Mouse (Mus musculus): ENCODE results near the gene Mink1. TPM values are rescaled to one million over a fixed set of nuclear protein-coding genes. Genes with fewer than 3 reads are reported as not detected.

Gene Mink1
- polyA plus RNA-seq, 1 experiment from 2014 or later, result 19.9 TPM

- peak within 1 kb of the TSS; percentile 72 for H3K4me2 ChIP-seq (ENCODE audit: low read length)
- peak within 1 kb of the TSS; percentile 72; the same call in 1 of the 2 replicates for H3K27ac ChIP-seq (ENCODE audit: low read depth)
- no peaks in the 10 kb centered on the region for H3K9me3 ChIP-seq (ENCODE audit: control insufficient read depth, low read length)
- peaks cover 8% of the 10 kb centered on the region; the same call in 1 of the 2 replicates for H3K4me1 ChIP-seq (replicated peaks; ENCODE audit: control insufficient read depth, insufficient read depth, low read length)
- 1% methylated on average over 59 of the region's 65 CpGs for WGBS
- no peaks in the 10 kb centered on the region for H3K36me3 ChIP-seq (ENCODE audit: control insufficient read depth, insufficient read depth, low read length)
- ATAC-seq (replicated peaks; ENCODE audit: low FRiP score, low TSS enrichment, low read depth) (peak; percentile 97), DNase-seq (ENCODE audit: low spot score) (peak; percentile 95)
- peak within 1 kb of the TSS; percentile 56 for H3K4me3 ChIP-seq (ENCODE audit: low read depth, low read length)
- no peaks in the 10 kb centered on the region for H3K27me3 ChIP-seq (replicated peaks; ENCODE audit: control insufficient read depth, insufficient read depth, low read length)
- H3K9ac ChIP-seq (ENCODE audit: low read length), result peak within 1 kb of the TSS; percentile 60
Observed at GRCm38 (mm10) chr11:70539877-70540587, 22.6 kb upstream of the Mink1 start, which contains the start of gene Pld2. Gene Pld2, plus strand, starts transcription at chr11:70540064.

DNA sequence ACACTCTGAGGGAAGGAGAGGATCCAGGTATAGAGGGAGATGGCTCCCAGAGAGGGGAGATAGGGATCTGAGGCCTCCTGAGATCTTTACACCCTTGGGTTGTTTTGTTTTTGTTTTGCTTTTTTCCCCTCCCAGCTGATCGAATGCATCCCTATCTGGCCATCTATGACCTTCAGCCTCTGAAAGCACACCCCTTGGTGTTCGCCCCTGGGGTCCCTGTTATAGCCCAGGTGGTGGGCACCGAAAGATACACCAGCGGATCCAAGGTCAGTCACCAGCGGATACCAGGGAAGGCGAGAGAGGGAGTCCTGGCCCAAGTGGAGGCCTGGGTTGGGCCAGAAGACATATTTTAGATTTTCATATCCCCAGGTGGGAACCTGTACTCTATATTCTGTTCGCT lies 21.8 kb upstream of the Mink1 start:
- Histone ChIP-seq H3K27me3 (replicated peaks; ENCODE audit: control insufficient read depth, insufficient read depth, low read length) (no peaks in the 10 kb centered on the region), H3K9ac (ENCODE audit: low read length) (peak overlapping the region; percentile 60; the same call in 1 of the 2 replicates), H3K4me3 (ENCODE audit: low read depth, low read length) (peak overlapping the region; percentile 56), H3K36me3 (ENCODE audit: control insufficient read depth, insufficient read depth, low read length) (no peaks in the 10 kb centered on the region), H3K4me2 (ENCODE audit: low read length) (peak overlapping the region; percentile 72), H3K9me3 (ENCODE audit: control insufficient read depth, low read length) (no peaks in the 10 kb centered on the region), H3K4me1 (replicated peaks; ENCODE audit: control insufficient read depth, insufficient read depth, low read length) (peaks cover 8% of the 10 kb centered on the region; the same call in 1 of the 2 replicates), H3K27ac (ENCODE audit: low read depth) (no peak overlapping the region)
- ATAC-seq (replicated peaks; ENCODE audit: low FRiP score, low TSS enrichment, low read depth), result no peak
- 87% methylated on average over 7 of the region's 7 CpGs for WGBS
- DNase-seq (ENCODE audit: low spot score), result no peak

GRCm38 (mm10) chr11:70541415-70541814 lies 21.3 kb upstream of the Mink1 start:
- H3K27ac ChIP-seq (ENCODE audit: low read depth), result no peak overlapping the region
- ATAC-seq (replicated peaks; ENCODE audit: low FRiP score, low TSS enrichment, low read depth) (no peak), DNase-seq (ENCODE audit: low spot score) (no peak)
- H3K4me3 ChIP-seq (ENCODE audit: low read depth, low read length), result no peak overlapping the region
- H3K4me2 ChIP-seq (ENCODE audit: low read length), result no peak overlapping the region
- peaks cover 8% of the 10 kb centered on the region; the same call in 1 of the 2 replicates for H3K4me1 ChIP-seq (replicated peaks; ENCODE audit: control insufficient read depth, insufficient read depth, low read length)
- no peaks in the 10 kb centered on the region for H3K9me3 ChIP-seq (ENCODE audit: control insufficient read depth, low read length)
- no peaks in the 10 kb centered on the region for H3K27me3 ChIP-seq (replicated peaks; ENCODE audit: control insufficient read depth, insufficient read depth, low read length)
- no peaks in the 10 kb centered on the region for H3K36me3 ChIP-seq (ENCODE audit: control insufficient read depth, insufficient read depth, low read length)
- H3K9ac ChIP-seq (ENCODE audit: low read length), result no peak overlapping the region
- 84% methylated on average over 5 of the region's 5 CpGs for WGBS

GRCm38 (mm10) chr11:70544496-70544895 lies 18.2 kb upstream of the Mink1 start:
- DNase-seq (ENCODE audit: low spot score) (no peak), ATAC-seq (replicated peaks; ENCODE audit: low FRiP score, low TSS enrichment, low read depth) (no peak)
- no peak overlapping the region for H3K4me3 ChIP-seq (ENCODE audit: low read depth, low read length)
- WGBS, result 66% methylated on average over 7 of the region's 7 CpGs
- H3K9ac ChIP-seq (ENCODE audit: low read length), result no peak overlapping the region
- H3K4me1 ChIP-seq (replicated peaks; ENCODE audit: control insufficient read depth, insufficient read depth, low read length), result peaks cover 8% of the 10 kb centered on the region; the same call in 1 of the 2 replicates
- H3K27me3 ChIP-seq (replicated peaks; ENCODE audit: control insufficient read depth, insufficient read depth, low read length), result no peaks in the 10 kb centered on the region
- no peaks in the 10 kb centered on the region for H3K9me3 ChIP-seq (ENCODE audit: control insufficient read depth, low read length)
- H3K27ac ChIP-seq (ENCODE audit: low read depth), result no peak overlapping the region
- no peaks in the 10 kb centered on the region for H3K36me3 ChIP-seq (ENCODE audit: control insufficient read depth, insufficient read depth, low read length)
- H3K4me2 ChIP-seq (ENCODE audit: low read length), result no peak overlapping the region

- no peak overlapping the region for H3K27ac ChIP-seq (ENCODE audit: low read depth)
- H3K4me3 ChIP-seq (ENCODE audit: low read depth, low read length), result no peak overlapping the region
- H3K27me3 ChIP-seq (replicated peaks; ENCODE audit: control insufficient read depth, insufficient read depth, low read length), result no peaks in the 10 kb centered on the region
- H3K9me3 ChIP-seq (ENCODE audit: control insufficient read depth, low read length), result no peaks in the 10 kb centered on the region
- H3K36me3 ChIP-seq (ENCODE audit: control insufficient read depth, insufficient read depth, low read length), result no peaks in the 10 kb centered on the region
- ATAC-seq (replicated peaks; ENCODE audit: low FRiP score, low TSS enrichment, low read depth) (no peak), DNase-seq (ENCODE audit: low spot score) (no peak)
- H3K4me1 ChIP-seq (replicated peaks; ENCODE audit: control insufficient read depth, insufficient read depth, low read length), result no peaks in the 10 kb centered on the region; the same call in 1 of the 2 replicates
- no peak overlapping the region for H3K4me2 ChIP-seq (ENCODE audit: low read length)
- no peak overlapping the region for H3K9ac ChIP-seq (ENCODE audit: low read length)
- 85% methylated on average over 8 of the region's 8 CpGs for WGBS
Observed at GRCm38 (mm10) chr11:70551526-70551925, 11.2 kb upstream of the Mink1 start.

- no peak overlapping the region for H3K27ac ChIP-seq (ENCODE audit: low read depth)
- H3K4me2 ChIP-seq (ENCODE audit: low read length), result no peak overlapping the region
- peaks cover 5% of the 10 kb centered on the region; the same call in 1 of the 2 replicates for H3K36me3 ChIP-seq (ENCODE audit: control insufficient read depth, insufficient read depth, low read length)
- no peaks in the 10 kb centered on the region for H3K27me3 ChIP-seq (replicated peaks; ENCODE audit: control insufficient read depth, insufficient read depth, low read length)
- no peaks in the 10 kb centered on the region; the same call in 1 of the 2 replicates for H3K4me1 ChIP-seq (replicated peaks; ENCODE audit: control insufficient read depth, insufficient read depth, low read length)
- 19% methylated on average over 7 of the region's 7 CpGs for WGBS
- no peaks in the 10 kb centered on the region for H3K9me3 ChIP-seq (ENCODE audit: control insufficient read depth, low read length)
- ATAC-seq (replicated peaks; ENCODE audit: low FRiP score, low TSS enrichment, low read depth) (no peak), DNase-seq (ENCODE audit: low spot score) (no peak)
- H3K9ac ChIP-seq (ENCODE audit: low read length), result no peak overlapping the region
- no peak overlapping the region for H3K4me3 ChIP-seq (ENCODE audit: low read depth, low read length)
Observed at GRCm38 (mm10) chr11:70553940-70554339, 8.7 kb upstream of the Mink1 start.

DNA sequence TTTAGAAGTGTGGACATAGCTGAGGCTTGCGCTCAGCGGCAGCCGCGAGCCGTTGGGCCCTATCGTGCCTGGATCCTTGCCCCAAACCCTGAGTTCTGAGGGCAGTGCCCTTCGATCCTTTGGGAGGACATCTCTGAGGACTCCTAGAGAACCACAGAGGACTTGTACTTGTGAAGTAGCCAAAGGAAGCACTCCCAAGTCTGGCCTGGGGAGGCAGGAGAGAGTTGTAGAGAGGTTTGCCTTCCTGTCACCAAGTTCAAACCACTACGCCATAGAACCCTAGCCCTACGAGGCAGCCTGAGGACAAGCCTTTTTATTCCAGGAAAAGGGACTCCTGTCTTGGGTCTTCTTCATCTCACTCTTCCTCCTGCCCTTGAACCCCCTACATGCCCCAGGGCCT lies 5.1 kb upstream of the Mink1 start:
- peaks cover 7% of the 10 kb centered on the region; the same call in 1 of the 2 replicates for H3K4me1 ChIP-seq (replicated peaks; ENCODE audit: control insufficient read depth, insufficient read depth, low read length)
- no peaks in the 10 kb centered on the region for H3K27me3 ChIP-seq (replicated peaks; ENCODE audit: control insufficient read depth, insufficient read depth, low read length)
- no peak overlapping the region for H3K9ac ChIP-seq (ENCODE audit: low read length)
- no peak overlapping the region for H3K4me3 ChIP-seq (ENCODE audit: low read depth, low read length)
- 91% methylated on average over 9 of the region's 9 CpGs for whole genome bisulfite sequencing
- H3K4me2 ChIP-seq (ENCODE audit: low read length), result no peak overlapping the region
- no peak for DNase-seq (ENCODE audit: low spot score)
- peaks cover 5% of the 10 kb centered on the region; the same call in 1 of the 2 replicates for H3K36me3 ChIP-seq (ENCODE audit: control insufficient read depth, insufficient read depth, low read length)
- H3K9me3 ChIP-seq (ENCODE audit: control insufficient read depth, low read length), result no peaks in the 10 kb centered on the region
- ATAC-seq (replicated peaks; ENCODE audit: low FRiP score, low TSS enrichment, low read depth), result no peak
- no peak overlapping the region for H3K27ac ChIP-seq (ENCODE audit: low read depth)

DNA sequence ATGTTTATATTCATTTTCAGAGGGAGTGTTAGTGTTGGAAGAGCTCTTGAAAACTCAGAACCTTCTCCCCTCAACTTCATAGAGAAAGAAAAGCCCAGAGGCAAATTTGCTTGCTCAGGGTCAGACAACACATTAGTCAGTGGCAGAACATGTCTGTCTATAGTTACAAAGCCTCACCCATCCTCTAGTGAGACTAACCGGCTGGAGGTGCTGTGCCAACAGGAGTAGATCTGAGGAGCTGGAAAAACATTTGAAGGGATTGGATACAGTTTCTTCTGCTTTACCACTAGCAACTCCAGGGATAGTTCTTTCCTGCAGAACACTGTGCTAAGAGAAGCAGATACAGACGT lies 769 bp upstream of the Mink1 start:
- peak overlapping the region; percentile 85 for H3K4me3 ChIP-seq (ENCODE audit: low read depth, low read length)
- no peaks in the 10 kb centered on the region for H3K9me3 ChIP-seq (ENCODE audit: control insufficient read depth, low read length)
- peaks cover 10% of the 10 kb centered on the region for H3K36me3 ChIP-seq (ENCODE audit: control insufficient read depth, insufficient read depth, low read length)
- H3K4me2 ChIP-seq (ENCODE audit: low read length), result peak overlapping the region; percentile 78
- H3K27me3 ChIP-seq (replicated peaks; ENCODE audit: control insufficient read depth, insufficient read depth, low read length), result no peaks in the 10 kb centered on the region
- H3K4me1 ChIP-seq (replicated peaks; ENCODE audit: control insufficient read depth, insufficient read depth, low read length), result peaks cover 31% of the 10 kb centered on the region; the same call in 1 of the 2 replicates
- ATAC-seq (replicated peaks; ENCODE audit: low FRiP score, low TSS enrichment, low read depth) (0 out of 2 replicates have a peak, but pooled peaks have one; percentile 2), DNase-seq (ENCODE audit: low spot score) (no peak)
- peak overlapping the region; percentile 81; the same call in 1 of the 2 replicates for H3K27ac ChIP-seq (ENCODE audit: low read depth)
- H3K9ac ChIP-seq (ENCODE audit: low read length), result peak overlapping the region; percentile 73; the same call in 1 of the 2 replicates
- 2% methylated on average over 2 of the region's 2 CpGs for WGBS

Measured in intestine, embryonic 14.5 days (tissue).